Mouse (Mus musculus) granulocyte monocyte progenitor cell, adult 5-6 weeks (primary cell): ENCODE results near the gene Fam186a. TPM values are rescaled to one million over a fixed set of nuclear protein-coding genes. Genes with fewer than 3 reads are reported as not detected.
"Not testable (repeated sequence)": the region's sequence is repeated elsewhere in the genome, so short reads cannot be mapped to it uniquely, and the experiment has no call there.

Experiments used
- ATAC-seq: replicated peaks from 2 replicates; pipeline ENCODE4 v1.8.0; 2016; ENCODE audit warnings: mild to moderate bottlenecking, moderate TSS enrichment, inconsistent platforms; ENCODE audit not compliant: poor library complexity, severe bottlenecking
- total RNA-seq, 2 experiments: library from RNA; stranded (forward) in 1 of 2; stranded (reverse) in 1 of 2; fragments of 200-712, 200-1000 nt in 1 of 2; fragments of >200 nt in 1 of 2; fragmentation: Nextera tagmentation in 1 of 2; gene quantifications; 2 replicates each; pipeline ENCODE4 v1.2.3; 2014 to 2017

Gene Fam186a
- total RNA-seq, 2 experiments from 2014 or later = not detected

DNA sequence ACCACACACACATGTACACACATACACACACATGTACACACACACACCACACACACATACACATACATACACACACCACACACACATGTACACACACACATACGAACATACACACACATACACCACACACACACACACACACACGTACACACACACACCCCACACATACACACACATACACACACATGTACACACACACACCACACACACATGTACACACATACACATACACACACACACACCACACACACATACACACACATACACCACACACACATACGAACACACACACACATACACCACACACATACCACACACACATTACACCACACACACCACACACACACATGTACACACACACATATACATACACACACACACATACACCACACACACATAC, 30.2 kb downstream of the Fam186a start:
- no peak for ATAC-seq

DNA sequence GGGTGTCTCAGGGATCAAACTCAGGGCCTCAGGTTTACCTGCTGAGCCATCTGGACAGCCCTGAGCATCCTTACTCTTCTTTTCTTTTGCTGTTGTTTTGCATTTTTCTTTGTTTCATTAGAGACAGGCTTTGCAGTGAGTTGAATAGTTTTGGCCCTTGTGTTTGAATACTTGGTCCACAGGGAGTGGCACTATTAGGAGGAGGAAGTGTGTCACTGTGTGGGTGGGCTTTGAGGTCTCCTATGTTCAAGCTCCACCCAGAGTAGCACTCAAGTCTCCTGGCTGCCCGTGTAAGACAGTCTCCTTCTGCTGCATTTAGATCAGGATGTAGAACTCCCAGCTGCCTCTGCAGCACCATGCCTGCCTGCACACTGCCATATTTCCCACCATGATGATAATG, 32.4 kb downstream of the Fam186a start:
- no peak for ATAC-seq

DNA sequence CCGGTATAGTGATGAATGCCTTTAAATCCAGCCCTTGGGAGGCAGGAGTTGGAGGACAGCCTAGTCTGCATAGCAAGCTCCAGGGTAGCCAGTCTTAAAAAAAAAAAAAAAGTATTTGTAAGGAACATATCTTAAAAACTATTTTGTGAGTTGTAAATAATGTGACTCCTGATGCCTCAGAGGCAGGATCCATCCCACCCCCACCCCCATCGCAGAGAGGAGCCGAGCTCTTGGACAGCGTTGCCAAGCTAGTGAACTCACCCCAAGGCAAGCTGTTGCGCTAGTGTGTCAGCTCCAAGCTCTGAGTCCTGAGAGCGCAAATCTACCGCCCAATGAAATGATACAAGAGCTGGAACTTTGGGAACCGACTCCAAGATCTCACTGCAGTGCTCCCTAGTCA, 35.6 kb downstream of the Fam186a start:
- ATAC-seq = no peak

DNA sequence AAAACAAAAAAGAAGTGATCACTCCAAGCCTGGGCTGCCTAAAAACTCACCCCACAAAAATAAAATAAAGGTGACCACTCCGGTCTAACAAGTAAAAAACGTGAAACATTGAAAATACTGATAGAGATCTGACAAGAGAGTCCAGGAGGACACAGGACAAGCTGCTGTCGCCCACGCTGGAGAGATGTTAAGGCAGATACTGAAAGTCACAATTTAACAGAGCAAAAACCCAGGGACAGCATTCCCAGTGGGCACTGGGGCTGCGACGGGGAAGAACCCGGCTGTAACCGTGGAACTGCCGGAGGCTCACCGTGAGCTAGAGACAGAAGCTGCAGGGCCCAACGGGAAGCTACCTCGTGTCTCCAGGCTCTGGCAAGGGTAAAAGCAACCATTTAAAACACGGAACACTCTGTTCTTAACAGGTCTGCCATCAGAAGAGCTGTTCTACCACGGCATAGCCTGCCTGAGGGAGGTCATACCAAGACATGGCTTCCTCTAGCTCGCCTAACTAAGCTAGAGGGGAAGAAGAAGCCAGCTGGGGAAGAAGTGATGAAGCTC, 47.2 kb downstream of the Fam186a start:
- ATAC-seq = no peak

DNA sequence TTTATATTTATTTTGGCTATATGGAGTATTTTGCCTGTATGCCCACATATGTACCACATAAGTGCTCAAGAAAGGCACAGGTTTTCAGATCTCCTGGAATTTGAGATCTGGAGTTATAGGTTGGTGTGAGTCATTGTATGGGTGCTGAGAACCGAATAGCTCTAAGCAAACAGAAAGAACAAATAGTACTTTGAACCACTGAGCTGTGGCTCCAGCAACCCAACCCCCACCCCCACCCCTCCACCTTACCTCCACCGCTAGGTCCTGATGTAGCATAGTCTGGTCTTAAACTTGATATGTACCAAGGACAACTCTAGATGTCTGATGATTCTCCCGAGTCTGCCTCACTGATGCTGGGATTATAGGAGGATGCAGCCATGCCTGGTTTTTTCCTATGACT, 49.6 kb downstream of the Fam186a start:
- no peak for ATAC-seq

GRCm38 (mm10) chr15:99914613-99915012, 52.2 kb downstream of the Fam186a start:
- ATAC-seq = no peak

- no peak for ATAC-seq
Measured at GRCm38 (mm10) chr15:99911785-99912184, 55.1 kb downstream of the Fam186a start.

DNA sequence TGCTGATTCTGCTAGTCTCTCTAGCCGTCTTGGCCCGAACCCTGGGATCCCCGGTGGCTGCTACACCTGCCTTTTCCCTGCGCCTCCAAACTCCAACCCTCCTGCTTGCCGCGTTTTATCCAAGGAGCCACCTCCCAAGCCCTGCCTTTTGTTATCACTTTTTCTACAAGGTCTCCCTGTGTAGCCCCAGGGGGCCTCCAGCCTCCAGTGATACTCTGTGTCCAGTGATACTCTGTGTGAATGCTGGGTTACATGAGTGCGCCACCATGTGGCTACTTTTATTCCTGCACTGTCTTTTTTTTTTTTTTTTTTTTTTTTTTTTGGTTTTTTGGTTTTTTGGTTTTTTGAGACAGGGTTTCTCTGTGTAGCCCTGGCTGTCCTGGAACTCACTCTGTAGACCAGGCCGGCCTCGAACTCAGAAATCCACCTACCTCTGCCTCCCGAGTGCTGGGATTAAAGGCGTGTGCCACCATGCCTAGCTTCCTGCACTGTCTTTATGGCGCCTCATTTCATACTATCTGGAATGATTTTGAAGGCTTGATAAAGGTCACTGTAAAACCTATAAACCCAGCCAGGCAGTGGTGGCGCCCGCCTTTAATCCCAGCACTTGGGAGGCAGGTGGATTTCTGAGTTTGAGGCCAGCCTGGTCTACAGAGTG, 57.4 kb downstream of the Fam186a start:
- ATAC-seq = peak; percentile 53

DNA sequence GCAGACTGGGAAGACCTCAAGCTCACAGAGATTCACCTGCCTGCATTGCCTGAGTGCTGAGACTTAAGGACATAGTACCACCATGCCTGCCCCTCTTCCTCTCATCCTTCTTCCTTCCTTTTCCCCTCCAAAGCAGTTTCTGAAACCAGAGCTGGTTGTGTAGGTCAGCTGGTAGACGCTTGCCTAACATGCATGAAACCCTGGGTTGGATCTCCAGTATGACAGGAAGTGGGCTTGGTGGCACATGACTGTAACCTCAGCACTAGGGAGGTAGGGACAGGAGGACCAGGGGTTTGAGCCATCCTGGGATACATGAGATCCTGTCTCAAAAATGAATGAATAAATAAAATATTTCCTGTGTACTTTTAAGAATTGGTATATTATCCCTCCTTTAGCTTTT, 59.3 kb downstream of the Fam186a start:
- ATAC-seq = peak; percentile 86

DNA sequence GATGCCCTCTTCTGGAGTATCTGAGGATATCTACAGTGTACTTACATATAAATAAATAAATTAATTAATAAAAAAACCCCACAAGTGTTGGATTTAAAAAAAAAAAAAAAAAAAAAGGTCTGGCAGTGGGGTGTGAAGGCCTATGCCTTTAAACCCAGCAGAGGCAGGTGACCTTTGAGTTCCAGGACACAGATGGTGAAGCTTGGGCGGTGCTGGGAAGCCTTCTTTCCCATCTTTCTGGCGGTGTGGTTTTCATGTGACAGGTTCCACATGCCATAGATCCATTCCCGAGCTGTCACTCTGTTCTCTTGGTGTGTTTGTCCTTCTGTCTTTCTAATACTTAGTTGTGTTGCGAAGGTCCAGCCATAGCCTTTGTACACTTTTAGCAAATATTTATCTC, 59.8 kb downstream of the Fam186a start:
- ATAC-seq = no peak

DNA sequence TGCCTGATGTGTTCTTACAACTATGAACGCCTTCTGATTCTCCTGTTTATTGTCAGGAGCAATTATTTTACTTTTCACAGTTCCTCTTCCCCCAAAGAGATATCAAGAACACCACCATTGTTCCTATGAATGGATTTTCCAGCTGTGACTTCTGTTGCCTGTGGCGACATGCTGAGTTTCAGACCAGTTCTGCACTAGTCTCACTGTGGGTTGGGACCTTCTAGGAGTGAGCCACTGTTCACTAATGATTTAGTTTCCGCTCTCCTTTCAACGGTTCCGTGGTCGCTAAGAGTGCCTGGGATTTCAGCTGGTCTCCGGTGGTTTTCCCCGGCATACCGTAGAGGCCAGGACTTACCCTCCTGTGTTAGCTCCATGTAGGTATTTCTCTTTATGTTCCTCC, 62.0 kb downstream of the Fam186a start:
- no peak for ATAC-seq

GRCm38 (mm10) chr15:99904333-99904732, 62.5 kb downstream of the Fam186a start:
- ATAC-seq = peak; percentile 78

DNA sequence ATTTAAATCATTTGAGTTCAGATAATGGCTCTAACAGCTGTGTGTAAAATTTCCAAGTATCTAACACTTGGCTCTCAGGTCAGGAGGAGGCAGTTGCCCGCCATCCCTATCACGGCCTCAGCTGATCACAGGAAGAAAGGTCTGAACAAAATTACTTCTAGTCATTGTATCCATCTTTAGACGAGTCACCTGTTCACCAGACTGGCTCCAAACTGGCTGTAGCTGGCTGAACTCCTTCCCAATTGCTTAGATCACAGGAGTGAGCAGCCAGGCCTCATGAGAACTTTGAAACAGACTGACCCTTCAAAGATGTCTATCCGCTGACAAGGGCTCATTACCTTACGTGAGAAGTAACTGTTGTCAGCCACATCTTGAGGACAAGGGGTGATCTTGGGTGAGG, 63.6 kb downstream of the Fam186a start:
- no peak for ATAC-seq

- ATAC-seq = no peak
Measured at GRCm38 (mm10) chr15:99902786-99903185, 64.1 kb downstream of the Fam186a start.

GRCm38 (mm10) chr15:99896621-99897020, 70.2 kb downstream of the Fam186a start:
- ATAC-seq = no peak

DNA sequence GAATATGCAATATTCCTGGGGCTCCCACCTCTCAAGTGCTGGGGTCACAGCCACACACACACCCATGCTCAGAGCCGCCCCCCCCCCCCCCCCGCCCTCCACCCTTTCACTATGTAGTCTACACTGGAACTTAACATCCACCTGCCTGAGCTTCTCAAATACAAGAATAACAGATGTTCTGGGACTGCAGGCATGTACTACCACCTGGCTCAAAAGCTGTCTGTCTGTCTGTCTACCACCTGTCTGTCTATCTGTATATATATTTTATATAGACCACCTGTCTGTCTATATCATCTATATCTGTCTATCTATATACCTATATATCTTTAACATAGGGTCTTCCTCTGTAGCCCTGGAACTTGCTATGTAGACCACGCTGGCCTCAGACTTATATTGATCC, 75.5 kb downstream of the Fam186a start:
- ATAC-seq = no peak

GRCm38 (mm10) chr15:99890412-99891236, 76.2 kb downstream of the Fam186a start:
- no peak for ATAC-seq

GRCm38 (mm10) chr15:99889275-99889874, 77.5 kb downstream of the Fam186a start:
- ATAC-seq = no peak

DNA sequence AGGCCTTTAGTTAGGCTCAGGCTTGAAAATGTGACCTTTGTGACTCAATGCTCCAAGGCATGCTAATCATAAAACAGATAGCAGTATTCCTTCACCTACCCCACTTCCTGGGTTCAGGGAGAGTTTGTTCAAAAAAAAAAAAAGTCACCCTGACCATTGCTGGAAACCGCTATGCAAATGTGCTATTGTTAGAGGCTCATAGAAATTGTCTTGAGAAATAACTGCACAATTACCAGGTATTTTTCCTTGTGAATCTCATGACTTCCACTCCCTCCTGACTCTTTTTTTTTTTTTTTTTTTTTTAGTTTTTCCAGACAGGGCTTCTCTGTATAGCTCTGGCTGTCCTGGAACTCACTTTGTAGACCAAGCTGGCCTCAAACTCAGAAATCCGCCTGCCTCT, 79.7 kb downstream of the Fam186a start:
- not testable (repeated sequence) for ATAC-seq

GRCm38 (mm10) chr15:99884038-99884437, 82.8 kb downstream of the Fam186a start:
- ATAC-seq = no peak

DNA sequence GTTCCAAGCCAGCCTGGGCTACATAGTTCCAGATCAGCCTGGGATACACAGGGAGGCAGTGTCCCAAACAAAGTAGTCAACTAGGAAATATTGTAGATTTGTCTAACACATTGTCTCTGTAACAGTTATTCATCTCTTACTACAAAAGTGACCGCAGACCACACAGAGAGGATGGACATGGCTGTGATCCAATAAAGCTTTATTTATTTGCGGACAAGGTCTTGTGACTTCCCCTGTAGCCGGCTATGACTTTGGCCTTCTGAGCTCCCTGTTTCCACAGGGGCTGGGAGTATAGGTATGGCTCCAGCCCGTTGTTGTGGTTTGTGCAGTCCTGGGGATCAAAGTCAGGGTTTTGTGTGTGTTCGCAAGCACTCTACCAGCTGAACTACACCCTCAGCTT, 88.3 kb downstream of the Fam186a start:
- no peak for ATAC-seq
